Mouse (Mus musculus) olfactory bulb, adult 2 months (tissue): ENCODE results near the gene Clic5.

ENCODE experiments used
- CTCF ChIP-seq: fragments of 200-500 bp; IDR thresholded peaks from 2 replicates; pipeline ENCODE4 v1.5.1; 2012; ENCODE audit warnings: low read depth, mild to moderate bottlenecking, low read length, moderate library complexity; ENCODE audit not compliant: insufficient read depth
- POLR2A ChIP-seq: fragments of 200-500 bp; IDR thresholded peaks from 2 replicates; pipeline ENCODE4 v1.6.1; 2012; ENCODE audit warnings: mild to moderate bottlenecking, low read depth, low read length, moderate library complexity; ENCODE audit not compliant: insufficient read depth

DNA sequence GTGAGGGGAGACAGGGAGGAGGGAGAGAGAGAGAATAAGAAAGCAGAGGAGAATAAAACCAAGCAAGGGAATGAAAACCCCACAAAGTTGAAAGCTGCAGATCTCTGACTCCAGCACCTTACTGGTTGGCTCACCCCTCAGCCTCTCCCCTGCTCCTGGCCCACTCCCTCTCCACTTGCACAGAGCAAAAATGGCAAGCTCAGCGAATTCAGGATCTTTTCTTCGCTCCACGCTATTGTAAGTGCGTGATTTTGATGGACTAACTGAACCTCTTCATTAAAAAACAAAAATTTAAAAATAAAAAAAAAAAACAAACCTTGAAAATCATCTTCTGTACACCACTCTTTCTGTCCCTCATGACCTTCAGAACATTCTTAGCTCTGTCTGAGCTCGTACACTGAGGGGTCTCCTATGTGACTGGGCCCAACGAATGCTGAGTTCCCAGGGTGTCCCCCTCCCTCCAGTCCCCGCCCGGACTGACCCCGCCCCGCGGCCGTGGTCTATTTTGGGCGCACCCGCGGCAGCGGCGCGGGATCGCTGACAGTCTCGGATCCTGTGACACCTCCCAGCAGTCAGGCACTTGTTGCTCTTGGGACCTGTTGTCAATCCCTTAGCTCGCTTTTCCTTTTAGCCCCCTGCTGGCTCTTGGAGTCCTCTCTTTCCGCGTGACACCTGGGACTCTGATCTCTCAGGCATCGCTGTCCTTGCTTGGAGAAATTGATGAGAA is at the start of gene Clic5:
- no peak for TF ChIP-seq CTCF
- TF ChIP-seq POLR2A = no peak
